Mouse (Mus musculus): ENCODE measurements around the gene Cab39. TPM values are rescaled to one million over a fixed set of nuclear protein-coding genes. Genes with fewer than 3 reads are reported as not detected.

Gene Cab39
- 100 to 1,000 TPM; 110 to 111 TPM for total RNA-seq (2021)
- long read RNA-seq, experiment 1, transcript Cab39-202 (9 exons, 3,805 nt): major isoform, 37 of 50 reads
- long read RNA-seq, experiment 1, partial matches to known transcripts: 5 of 50 reads
- long read RNA-seq, experiment 1, other reads (novel, unspliced or antisense): 8 of 50 reads
- long read RNA-seq, experiment 2, transcript Cab39-202 (9 exons, 3,805 nt): major isoform, 126 of 189 reads
- long read RNA-seq, experiment 2, partial matches to known transcripts: 32 of 189 reads
- long read RNA-seq, experiment 2, other reads (novel, unspliced or antisense): 30 of 189 reads

DNA sequence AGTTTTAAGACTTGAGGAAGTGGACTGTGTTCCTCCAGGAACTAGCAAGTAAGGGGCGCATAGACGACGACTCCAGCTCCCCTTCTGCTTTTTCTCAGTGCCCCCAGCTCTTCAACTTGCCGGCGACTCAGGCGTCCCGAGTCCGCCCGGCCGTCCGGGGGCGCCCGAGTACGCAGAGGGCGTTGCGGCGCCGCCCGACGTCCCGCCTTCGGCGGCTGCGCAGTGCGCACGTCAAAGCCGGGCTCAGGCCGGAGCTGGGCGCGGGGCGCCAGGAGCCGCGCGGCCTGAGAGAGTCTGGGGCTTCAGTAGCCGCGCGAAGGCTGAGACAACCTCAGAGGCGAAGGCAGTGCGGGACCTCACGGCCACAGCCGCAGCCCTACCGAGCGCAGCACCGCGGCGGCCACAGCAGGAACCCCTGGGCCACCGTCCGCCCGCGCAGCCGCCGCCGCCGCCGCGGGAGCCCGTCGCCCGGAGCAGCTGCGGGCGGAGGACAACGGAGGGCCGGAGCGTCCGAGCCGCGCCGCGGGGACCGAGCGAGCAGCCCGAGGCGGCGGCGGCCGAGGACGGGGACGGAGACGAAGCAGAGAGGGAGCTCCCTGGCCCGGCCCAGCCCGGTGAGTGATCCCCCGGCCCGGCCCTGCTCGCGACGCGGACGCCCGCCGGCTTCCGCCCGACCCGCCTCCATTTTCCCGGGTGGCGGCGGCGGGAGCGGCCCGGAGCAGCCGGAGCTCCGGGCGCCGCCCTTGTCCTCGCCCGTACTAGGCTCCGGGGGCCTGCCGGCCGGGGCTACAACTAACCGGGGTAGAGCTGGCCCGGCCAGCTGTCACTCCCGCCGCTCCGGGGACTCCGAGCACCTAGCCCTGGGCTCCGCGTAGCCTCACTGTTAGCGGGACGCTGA, at the start of gene Cab39:
TSS of gene Cab39 (plus strand) at position 234 of the 898 bp plus-strand sequence.
- peak; percentile 70 to 82 for DNase-seq (ENCODE audit: low spot score in 2 of 2)

GRCm38 (mm10) chr1:85744539-85744938, 48.7 kb upstream of the Cab39 start:
- DNase-seq (ENCODE audit: low spot score in 2 of 2): no peak

- DNase-seq (ENCODE audit: low spot score in 2 of 2): no peak
Measured at GRCm38 (mm10) chr1:85746511-85746910, 46.7 kb upstream of the Cab39 start.

DNA sequence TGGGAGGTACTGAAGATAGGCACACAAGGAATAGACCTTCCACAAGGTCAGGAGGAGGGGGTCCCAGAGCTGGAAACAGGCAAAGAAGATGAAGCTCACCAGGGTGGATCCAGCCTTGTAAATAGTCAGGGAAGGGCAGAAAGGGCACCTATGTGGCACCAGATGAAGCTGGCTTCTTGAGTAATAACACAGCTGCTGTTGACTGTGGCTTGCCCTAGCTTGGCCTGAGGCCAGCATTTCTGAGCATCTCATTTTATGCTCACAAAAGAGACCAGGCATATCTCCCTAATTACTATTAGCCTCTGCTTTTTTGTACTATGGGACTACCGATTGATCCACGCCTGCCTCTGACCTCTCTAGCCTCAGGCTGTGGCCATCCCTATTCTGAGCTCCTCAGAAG, 43.4 kb upstream of the Cab39 start:
- no peak for DNase-seq (ENCODE audit: low spot score in 2 of 2)

DNA sequence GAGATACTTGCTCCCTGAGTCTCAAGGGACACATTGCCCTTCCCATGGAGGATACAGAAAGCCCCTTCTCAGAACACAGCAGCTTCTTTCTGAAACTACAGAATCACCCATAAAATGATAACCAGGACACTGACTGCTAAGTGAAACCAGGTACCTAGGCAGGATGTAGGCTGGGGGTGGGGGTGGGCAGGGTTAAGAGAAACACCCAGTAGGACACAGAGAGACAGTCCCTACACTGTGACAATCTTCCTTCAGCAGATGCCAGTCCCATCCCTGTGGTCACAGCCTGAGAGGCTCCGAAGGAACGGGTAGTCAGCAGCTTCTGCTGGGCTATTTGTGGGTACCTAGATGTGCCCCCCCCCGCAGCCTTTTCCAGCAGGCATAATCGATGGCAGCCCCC, 42.6 kb upstream of the Cab39 start:
- no peak for DNase-seq (ENCODE audit: low spot score in 2 of 2)

DNA sequence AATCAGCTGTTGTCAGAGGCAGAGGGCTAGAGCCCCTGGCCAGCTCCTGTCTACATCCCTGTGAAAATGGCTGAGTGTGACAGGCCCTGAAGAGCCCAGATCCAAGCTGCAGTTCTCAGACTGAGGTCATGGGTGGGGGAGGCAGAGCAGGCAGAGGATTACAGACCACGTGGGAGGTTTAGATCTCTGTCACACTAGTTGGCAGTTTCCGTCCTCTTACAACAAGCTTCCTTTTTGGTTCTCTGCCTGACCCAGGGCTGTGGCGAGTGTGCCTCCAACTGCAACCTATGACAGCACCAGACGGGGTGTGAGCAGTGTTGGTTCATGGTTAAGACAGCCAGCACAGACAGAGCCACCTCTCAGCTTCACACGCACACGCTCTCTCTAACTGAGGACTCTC, 41.7 kb upstream of the Cab39 start:
- DNase-seq (ENCODE audit: low spot score in 2 of 2): no peak

DNA sequence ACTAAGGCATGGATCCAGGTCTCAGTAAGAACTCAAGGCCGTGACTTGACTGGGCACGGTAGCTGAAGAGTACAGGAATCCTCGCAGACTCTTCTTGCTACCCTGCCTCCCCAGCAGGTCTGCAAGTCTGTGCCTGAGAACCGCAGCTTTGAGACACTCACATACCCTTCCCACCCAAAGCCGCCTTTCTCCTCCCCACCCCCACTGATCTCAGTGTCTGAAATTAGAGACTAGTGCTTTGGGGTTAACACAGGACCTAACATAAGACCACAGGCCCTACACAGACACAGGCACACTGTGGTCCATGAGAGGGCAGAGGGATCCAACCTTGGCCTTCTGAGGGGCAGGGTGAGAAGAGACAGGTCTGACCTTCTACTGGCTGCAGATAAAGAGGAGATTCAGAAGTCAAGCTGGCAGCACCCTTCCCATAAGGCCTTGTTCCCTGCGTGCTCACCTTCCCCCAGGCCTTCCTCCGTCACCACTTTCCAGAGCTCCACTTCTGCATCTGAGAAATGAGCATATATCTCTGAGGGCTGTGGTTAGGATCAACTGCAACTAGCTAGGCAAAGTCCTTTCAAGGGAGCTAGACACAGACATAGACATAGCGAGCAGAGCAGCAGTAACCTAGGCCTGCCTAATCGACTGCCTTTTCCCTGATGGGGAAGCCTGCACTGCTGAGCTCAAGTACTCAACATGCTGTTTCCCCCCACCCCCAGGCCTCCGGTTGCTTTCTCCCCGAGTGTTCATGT, 41.1 kb upstream of the Cab39 start:
- DNase-seq (ENCODE audit: low spot score in 2 of 2): no peak

- DNase-seq (ENCODE audit: low spot score in 2 of 2): no peak
Measured at GRCm38 (mm10) chr1:85757531-85758230, 35.6 kb upstream of the Cab39 start.

- DNase-seq (ENCODE audit: low spot score in 2 of 2): no peak
Measured at GRCm38 (mm10) chr1:85758231-85758968, 34.8 kb upstream of the Cab39 start.

- no peak for DNase-seq (ENCODE audit: low spot score in 2 of 2)
Measured at GRCm38 (mm10) chr1:85758969-85759293, 34.3 kb upstream of the Cab39 start.

GRCm38 (mm10) chr1:85761665-85762064, 31.6 kb upstream of the Cab39 start:
- no peak for DNase-seq (ENCODE audit: low spot score in 2 of 2)

GRCm38 (mm10) chr1:85763386-85763785, 29.9 kb upstream of the Cab39 start:
- DNase-seq (ENCODE audit: low spot score in 2 of 2): no peak

DNA sequence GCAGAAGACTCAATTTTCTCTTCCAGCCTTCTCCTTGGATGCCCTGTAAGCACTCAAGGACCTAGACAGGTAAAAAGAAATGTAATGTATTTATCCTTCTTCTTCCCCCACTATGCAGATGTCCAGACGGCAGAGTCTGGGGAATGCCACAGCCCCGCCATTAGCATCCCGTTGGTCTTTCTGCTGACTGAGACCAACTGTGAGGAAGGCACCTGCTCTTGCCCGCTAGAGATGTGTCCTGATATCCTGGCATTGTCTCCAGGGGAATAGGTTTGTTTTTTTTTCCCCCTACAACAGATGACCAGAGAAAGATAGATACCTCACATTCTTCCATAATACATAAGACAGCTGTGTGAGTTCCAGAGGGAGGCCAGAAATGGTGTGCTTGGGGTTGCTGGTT, 28.9 kb upstream of the Cab39 start:
- DNase-seq (ENCODE audit: low spot score in 2 of 2): no peak

DNA sequence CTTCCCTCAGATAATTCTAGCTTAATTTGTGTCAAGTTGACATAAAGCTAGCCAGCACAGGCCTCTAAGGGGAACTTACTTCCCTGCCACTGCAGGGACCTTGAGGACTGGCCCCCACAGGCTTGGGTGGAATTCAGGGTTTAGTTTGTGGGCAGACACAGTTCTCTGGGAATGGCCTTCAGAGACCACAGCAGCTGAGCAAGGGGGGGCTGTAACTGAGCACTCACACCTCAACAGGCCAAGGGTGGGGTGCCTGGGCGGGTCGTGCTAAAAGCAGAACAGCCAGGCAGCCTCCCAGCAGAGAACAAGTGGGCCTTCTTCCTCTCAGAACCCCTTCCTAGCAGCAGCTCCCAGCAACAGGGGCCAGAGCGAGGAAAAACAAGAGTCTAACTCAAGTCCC, 27.1 kb upstream of the Cab39 start:
- no peak for DNase-seq (ENCODE audit: low spot score in 2 of 2)

DNA sequence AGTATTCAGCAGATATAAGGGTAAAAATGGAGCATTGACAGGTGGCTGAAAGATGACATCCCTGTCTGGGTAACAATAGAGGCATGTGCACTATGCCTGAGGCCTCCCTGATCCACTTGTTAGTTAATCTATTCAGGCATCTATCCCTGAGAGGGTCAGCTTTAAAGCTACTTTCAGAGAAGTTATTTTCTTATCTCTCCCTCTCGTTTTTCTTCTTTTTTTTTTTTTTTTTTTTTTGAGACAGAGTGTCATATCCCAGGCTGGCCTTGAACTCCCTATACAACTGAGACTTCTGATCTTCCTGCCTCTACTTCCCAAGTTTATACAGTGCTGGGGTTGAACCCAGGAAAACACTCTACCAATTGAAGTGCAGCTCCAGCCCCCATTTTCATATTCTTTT, 25.5 kb upstream of the Cab39 start:
- no peak for DNase-seq (ENCODE audit: low spot score in 2 of 2)

GRCm38 (mm10) chr1:85771976-85772375, 21.3 kb upstream of the Cab39 start:
- DNase-seq (ENCODE audit: low spot score in 2 of 2): no peak

DNA sequence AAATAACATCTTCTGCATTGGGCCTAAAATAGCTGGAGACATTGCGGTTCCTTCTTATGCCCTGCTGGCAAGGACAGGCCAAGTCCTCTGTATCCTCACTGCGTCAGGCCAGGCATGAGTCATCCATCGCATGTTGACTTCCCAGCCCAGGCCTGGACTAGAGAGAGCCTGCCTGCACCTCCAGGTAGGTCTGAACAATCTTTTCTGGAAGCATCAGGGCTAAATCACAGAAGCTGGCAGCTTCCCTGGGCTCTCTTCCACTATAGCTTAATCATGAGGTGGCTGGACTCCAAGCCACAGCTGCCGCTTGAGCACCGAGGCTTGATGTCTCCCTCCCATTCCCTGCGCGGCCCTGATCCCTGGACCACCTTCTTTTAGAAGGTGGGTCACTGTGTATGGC, 18.1 kb upstream of the Cab39 start:
- DNase-seq (ENCODE audit: low spot score in 2 of 2): no peak

DNA sequence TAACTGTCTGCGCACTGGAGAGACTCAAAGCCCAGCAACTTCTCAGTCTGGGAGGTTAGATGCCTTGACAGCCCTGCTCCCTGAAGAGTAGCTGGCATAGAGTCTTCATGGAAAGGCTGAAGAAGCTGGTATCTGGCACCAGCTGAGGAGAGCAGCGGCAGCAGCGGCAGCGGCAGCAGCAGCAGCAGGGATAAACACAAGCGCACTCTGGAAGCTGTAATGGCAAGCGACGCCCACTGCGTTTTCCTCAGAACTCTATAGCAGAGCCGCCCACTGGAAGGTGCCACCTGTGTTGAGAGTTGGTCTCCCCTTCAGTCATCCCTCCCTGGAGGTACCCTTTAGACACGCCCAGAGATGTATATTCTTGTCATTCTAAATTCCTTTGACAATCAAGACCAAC, 17.1 kb upstream of the Cab39 start:
- DNase-seq (ENCODE audit: low spot score in 2 of 2): no peak

- no peak for DNase-seq (ENCODE audit: low spot score in 2 of 2)
Measured at GRCm38 (mm10) chr1:85778436-85778835, 14.8 kb upstream of the Cab39 start, which contains the start of gene A630001G21Rik. A630001G21Rik (minus strand) TSS chr1:85778643.

DNA sequence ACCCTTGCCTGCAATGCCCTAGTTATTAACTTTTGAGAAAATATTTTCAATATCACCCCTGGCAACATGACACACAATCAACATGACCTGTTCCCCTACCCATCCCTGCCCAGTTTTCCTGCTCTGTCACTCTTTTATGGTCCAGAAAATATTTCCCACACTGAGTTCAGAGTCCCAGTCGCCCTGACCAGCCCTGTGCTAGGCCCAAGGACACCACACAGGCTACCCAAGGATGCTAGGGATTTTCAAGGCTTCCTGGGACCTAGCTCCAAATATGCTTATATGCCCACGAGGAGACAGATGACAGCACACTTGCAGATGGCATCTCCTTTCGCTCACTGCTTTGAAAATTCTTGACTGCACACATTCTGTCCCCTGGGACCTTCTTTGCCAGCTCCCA, 14.2 kb upstream of the Cab39 start:
- DNase-seq (ENCODE audit: low spot score in 2 of 2): no peak
